Mouse (Mus musculus): Measurements from ENCODE around the gene 7420426K07Rik. TPM values are rescaled to one million over a fixed set of nuclear protein-coding genes. Genes with fewer than 3 reads are reported as not detected.

The 7420426K07Rik gene
- polyA plus RNA-seq, 1 experiment from 2014 or later: not detected

Other genes starting within 250 kb of the 7420426K07Rik start
- not detected in 2 replicates for gene Prr23a1, start 60.6 kb upstream of the 7420426K07Rik start, polyA plus RNA-seq (2014; fragmentation: Nextera tagmentation; extraction: Ambion mirVana)
- gene Prr23a2, start 46.6 kb upstream of the 7420426K07Rik start, polyA plus RNA-seq (2014; fragmentation: Nextera tagmentation; extraction: Ambion mirVana): not detected in 2 replicates
- gene Prr23a3, start 38.4 kb upstream of the 7420426K07Rik start, polyA plus RNA-seq (2014; fragmentation: Nextera tagmentation; extraction: Ambion mirVana): not detected in 2 replicates
- gene Foxl2, start 52.2 kb downstream of the 7420426K07Rik start, polyA plus RNA-seq (2014; fragmentation: Nextera tagmentation; extraction: Ambion mirVana): 1.7 and 3.1 TPM in 2 replicates
- gene Faim, start 83.3 kb downstream of the 7420426K07Rik start, polyA plus RNA-seq (2014; fragmentation: Nextera tagmentation; extraction: Ambion mirVana): 74.7 and 78.4 TPM in 2 replicates
- gene Gm1123, start 132.6 kb downstream of the 7420426K07Rik start, polyA plus RNA-seq (2014; fragmentation: Nextera tagmentation; extraction: Ambion mirVana): not detected in 2 replicates
- 1.6 and 1.7 TPM in 2 replicates for gene Pik3cb, start 237.5 kb downstream of the 7420426K07Rik start, polyA plus RNA-seq (2014; fragmentation: Nextera tagmentation; extraction: Ambion mirVana)

Data from forebrain, embryonic 11.5 days (tissue).